Mouse (Mus musculus) hindbrain, embryonic 10.5 days (tissue): ENCODE measurements around the gene Nepro. TPM values are rescaled to one million over a fixed set of nuclear protein-coding genes. Genes with fewer than 3 reads are reported as not detected.

Experiments used
- polyA plus RNA-seq: library from polyadenylated mRNA; unstranded; fragments of >200 nt; fragmentation: Nextera tagmentation; extraction: Ambion mirVana; gene quantifications from 2 replicates; pipeline ENCODE4 v1.2.1, GENCODE M21; 2016

The Nepro gene
- polyA plus RNA-seq, 1 experiment from 2014 or later: 8.8 TPM

Other genes starting within 250 kb of the Nepro start
- gene Boc, start 165.4 kb upstream of the Nepro start, polyA plus RNA-seq: 36.0 and 43.9 TPM in 2 replicates
- 27.7 and 30.5 TPM in 2 replicates for gene Gtpbp8, start 22.1 kb downstream of the Nepro start, polyA plus RNA-seq
- 0.50 and 0.78 TPM in 2 replicates for gene Cd200r1, start 41.4 kb downstream of the Nepro start, polyA plus RNA-seq
- gene Cd200r4, start 87.4 kb downstream of the Nepro start, polyA plus RNA-seq: not detected in 2 replicates
- not detected in 2 replicates for gene Cd200r2, start 142.8 kb downstream of the Nepro start, polyA plus RNA-seq
- not detected in 2 replicates for gene Cd200r3, start 219.4 kb downstream of the Nepro start, polyA plus RNA-seq